Mouse (Mus musculus) forebrain, embryonic 11.5 days (tissue): ENCODE results near the gene Alad. TPM values are rescaled to one million over a fixed set of nuclear protein-coding genes. Genes with fewer than 3 reads are reported as not detected.

ENCODE experiments used
- ATAC-seq: fragments of 200-750 bp; cut with Nextera tagmentation; replicated peaks from 2 replicates; pipeline ENCODE4 v1.8.0; 2017; ENCODE audit warnings: moderate TSS enrichment; ENCODE audit not compliant: low FRiP score
- DNase-seq: peaks from one replicate; pipeline ENCODE4 v3.0.0-alpha.2; 2017; ENCODE audit warnings: low spot score
- H3K27ac ChIP-seq: fragments of 300-500 bp; sonication (generic); 2 replicates; pipeline ENCODE4 v1.5.1; 2014; ENCODE audit warnings: low read depth, low read length
- H3K27me3 ChIP-seq: fragments of 300-500 bp; sonication (generic); 2 replicates; pipeline ENCODE4 v1.6.1; 2014; ENCODE audit warnings: mild to moderate bottlenecking, low read length, mixed read lengths; ENCODE audit not compliant: control insufficient read depth, insufficient read depth
- H3K36me3 ChIP-seq: fragments of 300-500 bp; sonication (generic); 2 replicates; pipeline ENCODE4 v1.6.1; 2014; ENCODE audit warnings: mild to moderate bottlenecking, low read length, moderate library complexity, mixed read lengths; ENCODE audit not compliant: control insufficient read depth, insufficient read depth
- H3K4me1 ChIP-seq: fragments of 300-500 bp; sonication (generic); replicated peaks from 2 replicates; pipeline ENCODE4 v1.6.1; 2014; ENCODE audit warnings: low read length, mixed read lengths; ENCODE audit not compliant: control insufficient read depth, insufficient read depth
- H3K4me2 ChIP-seq: fragments of 300-500 bp; sonication (generic); 2 replicates; pipeline ENCODE4 v1.6.1; 2014; ENCODE audit warnings: low read depth, mild to moderate bottlenecking, low read length, moderate library complexity, mixed read lengths; ENCODE audit not compliant: severe bottlenecking
- H3K4me3 ChIP-seq: fragments of 300-500 bp; sonication (generic); 2 replicates; pipeline ENCODE4 v1.5.1; 2014; ENCODE audit warnings: low read depth, low read length
- H3K9ac ChIP-seq: fragments of 300-500 bp; sonication (generic); 2 replicates; pipeline ENCODE4 v1.6.1; 2014; ENCODE audit warnings: low read length
- H3K9me3 ChIP-seq: fragments of 300-500 bp; sonication (generic); 2 replicates; pipeline ENCODE4 v1.6.1; 2016; ENCODE audit warnings: low read length, mixed read lengths; ENCODE audit not compliant: control insufficient read depth
- WGBS: fragments of 180-500 bp; shearing (Covaris S2); extraction: QIAGEN DNeasy Blood & Tissue Kit; methylation state at CpG from one replicate; pipeline ENCODE4 v1.1.7; 2014; 5-methylcytosine and 5-hydroxymethylcytosine counted together
- polyA plus RNA-seq: library from polyadenylated mRNA; unstranded; fragments of >200 nt; fragmentation: Nextera tagmentation; extraction: Ambion mirVana; gene quantifications from 2 replicates; pipeline ENCODE4 v1.2.1, GENCODE M21; 2014

Alad gene
- polyA plus RNA-seq = 89.3 and 98.2 TPM in 2 replicates

DNA sequence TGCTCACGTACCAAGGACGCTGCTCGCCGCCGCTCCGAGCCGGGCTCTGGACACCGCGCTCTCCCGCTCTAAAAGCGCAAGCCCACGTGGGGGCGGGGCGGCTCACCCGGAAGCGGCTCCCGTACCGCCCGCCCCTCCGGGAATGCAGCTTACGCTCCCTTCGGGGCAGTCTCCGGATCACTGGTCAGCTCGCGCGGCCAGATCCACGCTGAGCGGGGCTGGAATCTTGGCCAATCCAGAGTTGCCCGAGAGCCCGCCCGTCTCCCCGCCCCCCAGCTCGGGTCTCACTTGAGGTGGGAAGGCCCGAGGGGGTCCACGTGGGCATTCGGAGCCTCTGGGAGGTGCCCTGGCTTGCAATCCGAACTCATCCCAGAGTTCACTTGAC is at the start of gene Alad:
Alad (minus strand) TSS at position 70 of the 385 bp plus-strand sequence.
- Histone ChIP-seq H3K4me3 (peak within 1 kb of the TSS; percentile 66), H3K4me1 (peaks cover 15% of the 10 kb centered on the region), H3K27ac (peak within 1 kb of the TSS; percentile 66), H3K4me2 (peak within 1 kb of the TSS; percentile 76), H3K9ac (peak within 1 kb of the TSS; percentile 82), H3K36me3 (no peaks in the 10 kb centered on the region), H3K27me3 (no peaks in the 10 kb centered on the region), H3K9me3 (no peaks in the 10 kb centered on the region)
- peak; percentile 91 for DNase-seq
- WGBS = 0% methylated on average over 34 of the region's 37 CpGs
- peak; percentile 94 for ATAC-seq

DNA sequence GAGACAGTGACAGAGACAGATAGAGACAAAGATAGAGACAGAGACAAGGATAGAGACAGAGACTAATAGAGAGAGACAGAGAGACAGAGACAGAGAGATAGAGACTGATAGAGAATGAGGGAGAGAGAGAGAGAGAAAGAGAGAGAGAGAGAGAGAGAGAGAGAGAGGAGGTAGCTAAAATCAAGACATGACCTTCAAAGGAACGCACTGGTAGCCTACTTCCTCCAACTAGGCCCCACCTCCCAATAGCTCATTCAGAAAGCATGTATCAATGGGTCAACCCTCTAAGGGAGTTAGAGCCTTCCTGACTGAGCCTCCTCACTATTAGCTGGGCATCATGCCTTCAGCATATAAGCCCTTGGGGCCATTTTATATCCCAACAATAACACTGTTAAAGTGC is 48.6 kb upstream of the Alad start:
- no peak overlapping the region for H3K4me3 ChIP-seq
- no peak overlapping the region for H3K27ac ChIP-seq
- no peaks in the 10 kb centered on the region for H3K36me3 ChIP-seq
- no peaks in the 10 kb centered on the region; the same call in 1 of the 2 replicates for H3K9me3 ChIP-seq
- DNase-seq = no peak
- H3K9ac ChIP-seq = no peak overlapping the region
- no peak for ATAC-seq
- H3K4me2 ChIP-seq = no peak overlapping the region
- 89% methylated on average over 1 of the region's 1 CpGs for WGBS
- no peaks in the 10 kb centered on the region for H3K27me3 ChIP-seq
- no peaks in the 10 kb centered on the region for H3K4me1 ChIP-seq

GRCm38 (mm10) chr4:62567696-62568095 is 48.0 kb upstream of the Alad start:
- no peak for ATAC-seq
- 90% methylated on average over 6 of the region's 6 CpGs for WGBS
- no peak for DNase-seq

DNA sequence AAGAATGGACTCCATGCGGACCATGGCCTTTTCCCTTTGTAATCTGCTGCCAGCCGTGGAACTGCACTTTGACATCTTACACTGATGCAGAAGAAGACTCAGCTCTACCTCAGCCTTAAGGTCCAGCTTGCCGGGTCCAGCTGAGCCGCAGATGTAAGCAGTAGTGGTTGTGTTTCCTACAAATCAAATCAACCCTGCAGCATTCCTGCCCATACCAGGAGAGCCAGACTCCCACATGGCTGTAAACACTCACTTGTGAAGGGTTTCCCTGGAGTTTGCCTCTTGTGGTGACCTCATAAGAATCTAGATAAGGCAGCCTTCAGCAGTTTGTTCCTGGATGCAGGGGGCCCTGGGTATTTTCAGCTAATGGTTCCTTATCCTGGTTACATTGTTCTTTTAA is 46.8 kb upstream of the Alad start:
- no peaks in the 10 kb centered on the region for H3K36me3 ChIP-seq
- no peak overlapping the region for H3K4me3 ChIP-seq
- ATAC-seq = no peak
- H3K27ac ChIP-seq = no peak overlapping the region
- no peak overlapping the region for H3K4me2 ChIP-seq
- DNase-seq = peak; percentile 32
- H3K27me3 ChIP-seq = no peaks in the 10 kb centered on the region
- no peak overlapping the region for H3K9ac ChIP-seq
- WGBS = 90% methylated on average over 4 of the region's 4 CpGs
- H3K9me3 ChIP-seq = no peaks in the 10 kb centered on the region
- no peaks in the 10 kb centered on the region for H3K4me1 ChIP-seq

More at GRCm38 (mm10) chr4:62567696-62568095, 48.0 kb upstream of the Alad start:
- no peaks in the 10 kb centered on the region for H3K9me3 ChIP-seq
- H3K9ac ChIP-seq = no peak overlapping the region
- no peaks in the 10 kb centered on the region for H3K27me3 ChIP-seq
- no peak overlapping the region for H3K4me2 ChIP-seq
- no peak overlapping the region for H3K27ac ChIP-seq
- H3K4me1 ChIP-seq = no peaks in the 10 kb centered on the region
- H3K36me3 ChIP-seq = no peaks in the 10 kb centered on the region
- no peak overlapping the region for H3K4me3 ChIP-seq

- H3K36me3 ChIP-seq = no peaks in the 10 kb centered on the region
- H3K9me3 ChIP-seq = no peaks in the 10 kb centered on the region
- H3K27ac ChIP-seq = no peak overlapping the region
- no peaks in the 10 kb centered on the region for H3K4me1 ChIP-seq
- DNase-seq (no peak), ATAC-seq (no peak)
- 78% methylated on average over 4 of the region's 4 CpGs for WGBS
- no peak overlapping the region for H3K4me3 ChIP-seq
- no peaks in the 10 kb centered on the region for H3K27me3 ChIP-seq
- no peak overlapping the region for H3K4me2 ChIP-seq
- H3K9ac ChIP-seq = no peak overlapping the region
These were observed 42.3 kb upstream of the Alad start for GRCm38 (mm10) chr4:62562006-62562405.

- peak; percentile 16; the same call in 1 of the 2 replicates for ATAC-seq
- Histone ChIP-seq H3K9ac (no peak overlapping the region), H3K27ac (no peak overlapping the region)
These were observed 41.9 kb upstream of the Alad start for GRCm38 (mm10) chr4:62561630-62562001.

DNA sequence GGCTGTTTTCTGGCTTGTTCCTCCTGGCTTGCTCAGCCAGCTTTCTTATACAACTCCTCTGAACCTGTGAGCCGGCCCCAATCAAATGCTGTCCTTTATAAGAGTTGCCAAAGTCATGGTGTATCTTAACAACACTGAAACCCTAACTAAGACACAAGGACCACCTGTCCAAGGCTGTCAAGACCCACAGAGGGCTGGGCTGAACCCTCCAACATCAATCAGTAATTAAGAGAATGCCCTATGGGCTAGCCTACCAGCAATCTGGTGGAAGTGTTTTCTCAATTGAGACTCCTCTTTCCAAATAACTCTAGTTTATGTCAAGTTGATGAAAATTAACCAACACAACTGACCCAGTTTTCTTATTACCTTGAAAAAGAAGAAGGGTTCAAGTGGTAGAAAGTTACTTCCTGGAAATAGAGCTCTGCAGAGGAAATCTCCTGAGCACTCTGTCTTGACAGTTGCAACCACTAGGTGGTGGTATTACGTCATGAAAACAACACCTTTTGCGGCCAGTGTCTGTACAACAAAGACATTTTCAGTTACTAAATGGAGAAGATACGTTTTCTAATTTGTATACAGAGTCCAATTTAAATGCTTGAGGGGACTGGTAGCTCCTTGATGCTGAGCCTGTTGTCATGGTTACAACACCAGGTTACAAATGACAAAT is 41.4 kb upstream of the Alad start:
- Histone ChIP-seq H3K9me3 (no peaks in the 10 kb centered on the region), H3K27me3 (no peaks in the 10 kb centered on the region), H3K36me3 (no peaks in the 10 kb centered on the region), H3K4me3 (no peak overlapping the region), H3K9ac (no peak overlapping the region), H3K27ac (no peak overlapping the region), H3K4me1 (no peaks in the 10 kb centered on the region), H3K4me2 (no peak overlapping the region)
- 23% methylated on average over 4 of the region's 4 CpGs for WGBS
- DNase-seq (peak; percentile 66), ATAC-seq (peak; percentile 53)

More at GRCm38 (mm10) chr4:62561630-62562001, 41.9 kb upstream of the Alad start:
- no peak overlapping the region for H3K4me3 ChIP-seq
- no peaks in the 10 kb centered on the region for H3K36me3 ChIP-seq
- H3K27me3 ChIP-seq = no peaks in the 10 kb centered on the region
- no peaks in the 10 kb centered on the region for H3K9me3 ChIP-seq
- H3K4me2 ChIP-seq = no peak overlapping the region
- no peaks in the 10 kb centered on the region for H3K4me1 ChIP-seq
- DNase-seq = peak; percentile 26
- WGBS = 55% methylated on average over 3 of the region's 3 CpGs

DNA sequence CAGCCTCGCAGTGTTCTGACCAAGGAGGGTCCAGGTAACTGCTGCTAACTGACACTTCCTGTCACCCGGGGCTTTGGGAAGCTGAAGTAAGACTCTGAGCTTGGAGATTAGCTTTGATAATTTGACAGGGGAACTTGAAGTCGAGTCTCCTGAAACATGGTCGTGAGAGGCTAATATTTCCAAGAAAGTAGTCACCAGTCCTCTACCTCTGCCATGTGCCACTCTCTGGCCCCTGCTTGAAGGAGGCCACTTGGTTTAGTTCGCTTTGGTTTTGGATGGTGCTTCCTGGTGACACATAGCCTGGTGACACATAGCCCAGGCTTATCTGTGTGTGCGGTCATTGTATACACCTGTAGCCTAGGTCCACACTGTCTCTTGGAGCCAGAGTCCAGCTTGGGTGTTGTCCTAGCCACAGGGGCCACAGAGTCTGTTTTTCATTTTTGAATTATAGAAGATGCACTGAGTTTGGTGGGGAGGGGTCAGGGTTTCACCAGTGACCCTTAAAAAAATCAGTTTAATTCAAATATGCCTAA is 40.1 kb upstream of the Alad start, which contains the start of gene Rgs3:
Rgs3 (plus strand) TSS at position 51 of the 533 bp plus-strand sequence.
- no peaks in the 10 kb centered on the region for H3K27me3 ChIP-seq
- DNase-seq (peak; percentile 32), ATAC-seq (no peak)
- WGBS = 70% methylated on average over 6 of the region's 6 CpGs
- no peak within 1 kb of the TSS for H3K4me2 ChIP-seq
- H3K36me3 ChIP-seq = no peaks in the 10 kb centered on the region
- H3K27ac ChIP-seq = no peak within 1 kb of the TSS
- no peaks in the 10 kb centered on the region for H3K9me3 ChIP-seq
- no peak within 1 kb of the TSS for H3K9ac ChIP-seq
- H3K4me3 ChIP-seq = no peak within 1 kb of the TSS
- H3K4me1 ChIP-seq = no peaks in the 10 kb centered on the region

DNA sequence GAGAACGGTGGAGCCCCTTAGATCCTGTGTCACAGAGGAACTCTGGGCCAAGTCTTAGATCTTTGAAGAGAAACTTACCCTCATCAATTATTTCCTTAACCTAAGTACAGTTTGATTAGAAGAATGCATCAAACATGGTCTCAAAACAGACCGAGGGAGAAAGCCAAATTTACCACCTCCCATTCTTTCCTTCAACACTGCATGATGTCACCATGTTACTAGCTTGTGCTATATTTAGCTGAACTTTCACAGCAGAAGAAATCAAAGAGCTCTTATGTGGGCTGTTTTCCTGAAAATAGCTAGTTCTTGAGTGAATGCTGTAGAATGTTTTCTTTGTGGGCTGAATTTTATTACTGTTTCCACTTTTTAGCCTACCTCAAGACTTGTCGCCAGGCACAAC is 37.7 kb upstream of the Alad start:
- Histone ChIP-seq H3K4me1 (no peaks in the 10 kb centered on the region), H3K27me3 (no peaks in the 10 kb centered on the region), H3K9ac (no peak overlapping the region), H3K4me2 (no peak overlapping the region), H3K9me3 (no peaks in the 10 kb centered on the region), H3K4me3 (no peak overlapping the region), H3K27ac (no peak overlapping the region), H3K36me3 (no peaks in the 10 kb centered on the region)
- ATAC-seq = no peak
- no peak for DNase-seq
- WGBS = 81% methylated on average over 3 of the region's 3 CpGs
